Comparison of ENCODE assay signal across 9 mouse cellular contexts in the genomic region with DNA sequence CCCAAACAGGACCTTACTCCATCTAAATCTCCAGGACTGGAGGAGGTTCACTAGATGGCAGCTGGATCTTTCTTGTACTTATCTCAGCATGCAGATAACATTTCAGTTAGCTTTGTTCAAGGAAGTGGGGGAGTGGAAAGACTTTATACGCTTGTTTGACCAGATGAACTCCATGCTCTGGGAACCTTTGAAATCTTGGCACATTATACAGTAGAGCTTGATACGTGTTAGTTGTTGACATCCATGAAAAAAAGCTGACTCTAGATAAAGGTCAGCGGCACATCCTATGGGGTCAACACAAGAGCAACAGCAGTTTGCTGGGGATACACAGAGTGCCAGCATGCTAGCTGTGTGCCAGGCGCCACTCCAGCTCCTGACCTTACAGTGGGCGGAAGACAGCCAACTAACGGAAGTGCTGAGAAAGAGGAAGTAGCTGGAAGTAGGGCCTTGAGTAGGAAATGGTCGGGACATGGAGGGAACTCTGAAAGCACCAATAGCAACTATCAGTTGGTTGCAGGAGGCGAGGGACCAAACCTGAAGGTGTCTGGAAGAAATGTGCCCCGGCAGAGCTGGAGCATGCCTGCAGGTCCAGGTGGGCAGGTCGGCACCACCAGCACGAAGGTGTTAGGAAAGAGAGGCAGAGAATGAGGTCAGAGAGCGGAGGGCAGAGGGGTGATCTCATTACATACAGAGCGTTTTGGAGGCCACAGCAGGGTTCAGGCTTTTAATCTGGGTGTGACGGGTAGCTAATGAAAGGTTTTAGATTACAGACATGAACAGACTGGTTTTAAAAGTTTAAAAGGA. TPM values are rescaled to one million over a fixed set of nuclear protein-coding genes. Genes with fewer than 3 reads are reported as not detected.
A peak's percentile ranks its signal among the peaks of the same experiment; 100 is the strongest.
DNase-seq lines count a peak whose midpoint lies in the region; ATAC-seq and TF ChIP-seq lines count a peak whose summit lies in the region.
"Had no signal": no experiment of that assay in that cellular context is flagged by ENCODE, and none has a peak within 500 bp of the region (broad histone marks: within the 10 kb centered on the region; RNA-seq: fewer than 3 reads in every experiment).

No protein-coding gene starts in this region.

- peaks cover 8% of the 10 kb centered on the region; the same call in 1 of the 2 replicates for H3K4me1 ChIP-seq in embryonic facial prominence, embryonic 13.5 days
- no peaks in the 10 kb centered on the region for H3K4me1 ChIP-seq in hindbrain, postnatal 0 days (ENCODE audit: insufficient read depth, low read length)

- H3K4me2 ChIP-seq in embryonic facial prominence, embryonic 13.5 days: no peak overlapping the region
- H3K4me2 ChIP-seq in hindbrain, postnatal 0 days (ENCODE audit: low read depth, low read length): no peak overlapping the region

- peak; percentile 26 for DNase-seq in heart, adult 8-10 months (ENCODE audit: low spot score)
- DNase-seq in heart, postnatal 25 days (ENCODE audit: low spot score): no peak
- peak; percentile 29 for DNase-seq in kidney, adult 11 months
- DNase-seq in hindbrain, postnatal 0 days (ENCODE audit: low spot score): no peak
- no peak for DNase-seq in frontal cortex, postnatal 36 days (ENCODE audit: low spot score in 2 of 2)
- no peak for DNase-seq in embryo, embryonic 11 days
- DNase-seq: gastrocnemius, postnatal 36 days had no signal

- no peaks in the 10 kb centered on the region for H3K36me3 ChIP-seq in embryonic facial prominence, embryonic 13.5 days
- H3K36me3 ChIP-seq in hindbrain, postnatal 0 days (ENCODE audit: insufficient read depth, low read length): no peaks in the 10 kb centered on the region

- no peaks in the 10 kb centered on the region for H3K27me3 ChIP-seq in embryonic facial prominence, embryonic 13.5 days
- H3K27me3 ChIP-seq in hindbrain, postnatal 0 days (ENCODE audit: insufficient read depth, low read length): no peaks in the 10 kb centered on the region

- no peak overlapping the region for H3K9ac ChIP-seq in embryonic facial prominence, embryonic 13.5 days
- no peak overlapping the region for H3K9ac ChIP-seq in hindbrain, postnatal 0 days (replicated peaks; ENCODE audit: low read length)

- 53% methylated on average over 14 of the region's 14 CpGs for WGBS in embryonic facial prominence, embryonic 13.5 days
- WGBS in hindbrain, postnatal 0 days: 75% methylated on average over 14 of the region's 14 CpGs

- H3K9me3 ChIP-seq in embryonic facial prominence, embryonic 13.5 days: no peaks in the 10 kb centered on the region
- H3K9me3 ChIP-seq in hindbrain, postnatal 0 days (ENCODE audit: low read length): no peaks in the 10 kb centered on the region

- intact Hi-C loops in heart, postnatal 25 days (cut with DNase I): no loop called here

- ATAC-seq in embryonic facial prominence, embryonic 13.5 days (ENCODE audit: insufficient number of reproducible peaks, insufficient read depth, low FRiP score, low TSS enrichment, low read depth): 0 out of 2 replicates have a peak, but pooled peaks have one; percentile 20
- ATAC-seq in megakaryocyte, adult 5-6 weeks (ENCODE audit: poor library complexity, severe bottlenecking): peak; percentile 83
- ATAC-seq in hindbrain, postnatal 0 days: no peak

- no peak for TF ChIP-seq CTCF in hindbrain, postnatal 0 days (IDR thresholded peaks at IDR 0.05; ENCODE audit: low read depth)

- H3K27ac ChIP-seq in embryonic facial prominence, embryonic 13.5 days: peak overlapping the region; percentile 22; the same call in 1 of the 2 replicates
- no peak overlapping the region for H3K27ac ChIP-seq in hindbrain, postnatal 0 days

- H3K4me3 ChIP-seq in embryonic facial prominence, embryonic 13.5 days: no peak overlapping the region
- no peak overlapping the region for H3K4me3 ChIP-seq in hindbrain, postnatal 0 days (ENCODE audit: low read length)

RNA-seq across cellular contexts. Expression of a gene that starts 11.4 kb away (rescaled TPM):
- total RNA-seq in heart, adult 8-10 months (2022): 1 to 10 TPM; 6.5 to 8.4 (median 7.5) TPM
- total RNA-seq in heart, postnatal 25 days (2021): 1 to 10 TPM; 5.3 to 6.1 TPM
- 28.8 and 28.9 TPM in 2 replicates for polyA plus RNA-seq in embryonic facial prominence, embryonic 13.5 days (2015; fragmentation: Nextera tagmentation; extraction: Ambion mirVana)
- 38.1 and 40.5 TPM in 2 replicates for total RNA-seq in megakaryocyte, adult 5-6 weeks (2015)
- total RNA-seq in megakaryocyte, adult 5-6 weeks (2017): 35.8 and 36.3 TPM in 2 replicates
- total RNA-seq in hindbrain, postnatal 0 days (2014; rRNA removed): 13.3 and 16.0 TPM in 2 replicates
- polyA plus RNA-seq in hindbrain, postnatal 0 days (2015; fragmentation: Nextera tagmentation; extraction: Ambion mirVana): 19.2 and 19.3 TPM in 2 replicates

RNA-seq across cellular contexts. Expression of a gene that starts 36.9 kb away (rescaled TPM):
- 1 to 10 TPM; 3.9 to 5.8 (median 5.1) TPM for total RNA-seq in heart, adult 8-10 months (2022)
- 1 to 10 TPM; 3.7 to 5.1 TPM for total RNA-seq in heart, postnatal 25 days (2021)
- polyA plus RNA-seq in embryonic facial prominence, embryonic 13.5 days (2015; fragmentation: Nextera tagmentation; extraction: Ambion mirVana): 18.4 and 18.7 TPM in 2 replicates
- total RNA-seq in megakaryocyte, adult 5-6 weeks (2015): 1.6 and 3.1 TPM in 2 replicates
- total RNA-seq in megakaryocyte, adult 5-6 weeks (2017): 2.7 and 3.0 TPM in 2 replicates
- total RNA-seq in hindbrain, postnatal 0 days (2014; rRNA removed): 15.2 and 16.7 TPM in 2 replicates
- 16.3 and 18.4 TPM in 2 replicates for polyA plus RNA-seq in hindbrain, postnatal 0 days (2015; fragmentation: Nextera tagmentation; extraction: Ambion mirVana)

Comparison
In these comparisons a context has a peak if more than half of its experiments do, and no peak if none do; other contexts are left out.
1. DNase-seq: peak in heart, adult 8-10 months (single experiment) and kidney, adult 11 months (single experiment); none in heart, postnatal 25 days (single experiment), hindbrain, postnatal 0 days (single experiment), frontal cortex, postnatal 36 days (0 of 2) and embryo, embryonic 11 days (single experiment).